Comparison of ENCODE assay signal across 1 mouse cellular context in the genomic region with DNA sequence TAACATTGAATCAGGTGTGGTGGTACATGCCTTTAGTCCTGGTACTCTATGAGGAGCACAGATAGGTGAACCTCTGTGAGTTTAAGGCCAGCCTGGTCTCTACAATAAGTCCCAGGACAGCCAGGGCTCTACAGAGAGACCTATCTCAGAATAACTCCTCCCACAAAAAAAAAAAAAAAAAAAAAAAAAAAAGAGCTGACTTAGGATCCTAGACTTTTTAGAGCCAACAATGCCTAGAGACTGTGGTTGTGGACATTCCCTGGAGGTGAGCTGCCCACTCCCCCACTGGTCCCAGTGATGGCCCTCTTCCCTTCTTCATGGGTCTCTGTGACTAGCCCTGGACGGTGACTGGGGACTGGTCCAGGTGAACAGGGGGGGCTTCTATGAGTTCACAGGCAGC.
A peak's percentile ranks its signal among the peaks of the same experiment; 100 is the strongest.
TF ChIP-seq lines count a peak whose summit lies in the region.

No protein-coding gene starts in this region.

TF ChIP-seq in MEL, 35 proteins besides CTCF, POLR2A, EP300 and RAD21:
- TF ChIP-seq ZNF384 (IDR thresholded peaks at IDR 0.05; ENCODE audit: low read depth, low read length) (peak; percentile 80), ELF1 (IDR thresholded peaks at IDR 0.05; ENCODE audit: low read depth, low read length) (no peak)
